Mouse (Mus musculus) c-Kit-negative CD71-positive TER-119-positive erythroid progenitor cells, embryonic 14.5 days (primary cell): ENCODE results near the gene Stxbp4.

Experiments used
- DNase-seq: peaks from one replicate; pipeline ENCODE4 v3.0.0-alpha.2; 2013; ENCODE audit warnings: low read depth, low spot score

The Stxbp4 gene

GRCm38 (mm10) chr11:90650231-90650885 lies 12.5 kb upstream of the Stxbp4 start:
- no peak for DNase-seq

- no peak for DNase-seq
These were observed 11.9 kb upstream of the Stxbp4 start for GRCm38 (mm10) chr11:90649777-90650176.

- peak; percentile 60 for DNase-seq
These were observed 487 bp upstream of the Stxbp4 start for GRCm38 (mm10) chr11:90638312-90638830.

DNA sequence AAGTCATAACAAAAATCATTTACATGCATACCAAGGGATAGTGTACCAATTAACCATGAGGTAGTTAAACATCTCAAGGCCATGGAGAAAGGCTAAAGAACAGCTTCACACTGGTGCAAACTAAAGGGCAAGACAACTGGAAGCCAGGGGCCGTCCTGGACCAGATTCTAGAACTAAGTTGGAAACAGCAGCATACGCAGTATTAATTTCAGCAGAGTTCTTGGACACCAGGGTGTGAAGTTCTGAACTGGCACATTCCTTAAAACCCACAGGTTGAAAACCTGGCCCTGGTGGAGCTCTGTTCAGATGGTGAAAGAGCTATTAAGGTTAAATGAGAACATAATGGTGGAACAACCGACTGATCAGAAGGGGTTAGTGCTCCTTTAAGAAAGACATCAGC lies 3.2 kb downstream of the Stxbp4 start:
- no peak for DNase-seq

GRCm38 (mm10) chr11:90632480-90632879 lies 5.4 kb downstream of the Stxbp4 start:
- no peak for DNase-seq

- no peak for DNase-seq
These were observed 10.1 kb downstream of the Stxbp4 start for GRCm38 (mm10) chr11:90627751-90628150.

- no peak for DNase-seq
These were observed 12.7 kb downstream of the Stxbp4 start for GRCm38 (mm10) chr11:90625174-90625573.

GRCm38 (mm10) chr11:90623477-90623876 lies 14.4 kb downstream of the Stxbp4 start:
- peak; percentile 34 for DNase-seq

GRCm38 (mm10) chr11:90622500-90622899 lies 15.4 kb downstream of the Stxbp4 start:
- DNase-seq, result no peak

GRCm38 (mm10) chr11:90622044-90622443 lies 15.8 kb downstream of the Stxbp4 start:
- DNase-seq, result no peak

- DNase-seq, result no peak
These were observed 21.5 kb downstream of the Stxbp4 start for GRCm38 (mm10) chr11:90616431-90616830.

DNA sequence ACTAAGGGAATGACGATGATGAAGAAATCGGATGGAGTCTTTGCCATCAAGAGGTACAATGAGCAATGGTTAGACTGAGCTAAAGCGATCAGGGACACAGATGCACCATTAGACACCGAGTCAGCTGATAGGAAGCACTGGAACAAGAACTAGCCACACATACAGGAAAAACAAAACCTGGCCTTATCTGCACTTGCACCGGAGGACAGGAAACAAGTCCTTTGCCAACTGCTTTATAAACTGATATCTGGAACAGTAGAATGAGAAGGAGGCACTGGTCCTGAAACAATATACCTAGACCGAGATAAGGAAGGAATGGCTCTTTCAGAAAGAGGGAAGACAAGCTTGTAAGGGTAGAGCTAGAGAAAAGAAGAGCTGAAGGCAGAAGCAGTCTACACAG lies 23.1 kb downstream of the Stxbp4 start:
- no peak for DNase-seq

GRCm38 (mm10) chr11:90612118-90612517 lies 25.8 kb downstream of the Stxbp4 start:
- DNase-seq, result no peak

DNA sequence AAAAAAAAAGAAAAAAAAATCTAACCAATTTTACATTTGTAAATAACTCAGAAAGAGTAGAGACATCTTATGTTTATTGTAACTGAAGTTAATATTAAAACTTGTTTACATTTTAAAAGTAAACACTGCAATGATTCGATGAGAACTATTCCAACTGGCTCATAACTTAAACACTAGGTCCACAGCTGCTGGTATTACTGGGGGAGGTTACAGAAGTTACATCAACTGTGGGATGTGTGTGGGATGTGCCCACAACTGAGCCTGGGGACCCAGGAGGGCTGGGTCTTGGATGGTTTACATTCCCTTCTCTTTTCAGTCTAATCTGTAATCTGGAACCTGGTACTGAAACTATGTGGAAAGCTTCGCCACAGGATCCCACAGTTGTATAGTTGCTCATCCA lies 34.8 kb downstream of the Stxbp4 start:
- no peak for DNase-seq

- no peak for DNase-seq
These were observed 42.1 kb downstream of the Stxbp4 start for GRCm38 (mm10) chr11:90595826-90596225.

DNA sequence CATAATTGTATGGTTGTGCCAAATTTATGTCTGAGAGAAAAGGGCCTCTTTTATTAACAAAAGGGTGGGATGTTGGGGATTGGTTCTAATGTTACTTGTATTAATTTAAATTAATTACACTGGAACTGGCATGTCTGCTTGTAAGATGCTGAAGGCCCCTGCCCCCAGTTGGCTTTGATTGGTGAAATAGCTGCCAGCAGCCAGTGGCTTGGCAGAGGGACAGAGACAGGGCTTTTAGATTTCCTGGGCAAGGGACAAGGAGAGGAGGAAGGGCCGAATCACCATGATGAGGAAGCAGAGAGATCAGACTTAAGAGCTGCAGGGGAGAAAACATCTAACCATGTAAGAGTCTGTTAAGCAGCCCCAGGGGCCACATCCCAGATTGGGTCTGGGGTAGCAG lies 46.9 kb downstream of the Stxbp4 start:
- DNase-seq, result no peak

- DNase-seq, result no peak
These were observed 51.7 kb downstream of the Stxbp4 start for GRCm38 (mm10) chr11:90586203-90586602.

- DNase-seq, result no peak
These were observed 52.1 kb downstream of the Stxbp4 start for GRCm38 (mm10) chr11:90585754-90586153.

DNA sequence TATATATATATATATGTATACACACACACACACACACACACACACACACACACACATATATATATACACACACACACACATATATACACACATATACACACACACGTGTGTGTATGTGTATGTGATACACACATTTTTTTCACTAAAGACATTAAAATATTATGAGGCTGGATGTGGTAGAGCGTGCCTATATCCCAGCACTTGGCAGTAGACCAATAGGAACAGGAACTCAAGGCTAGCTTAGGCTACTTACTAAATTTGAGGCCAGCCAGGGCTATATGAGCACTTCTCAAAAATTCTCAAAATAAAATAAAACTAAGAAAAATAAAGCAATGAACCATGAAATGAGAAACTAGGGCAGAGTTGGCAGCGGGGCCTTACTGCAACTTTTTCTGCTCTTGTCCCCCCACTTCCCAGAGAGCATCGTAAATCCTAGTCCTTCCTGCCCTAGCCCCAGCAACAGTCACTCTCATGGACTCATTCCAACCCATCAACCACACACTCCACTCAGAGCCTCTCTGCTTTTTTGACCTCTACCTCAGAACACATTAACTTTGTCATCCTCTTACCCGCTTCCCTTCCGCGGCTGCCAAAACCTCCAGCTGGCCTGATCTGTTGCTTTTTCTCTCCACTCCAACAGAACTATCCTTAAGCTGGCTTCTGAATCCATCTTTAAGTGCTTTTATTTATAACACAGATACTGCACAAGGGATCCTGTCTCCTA lies 60.7 kb downstream of the Stxbp4 start:
- no peak for DNase-seq

DNA sequence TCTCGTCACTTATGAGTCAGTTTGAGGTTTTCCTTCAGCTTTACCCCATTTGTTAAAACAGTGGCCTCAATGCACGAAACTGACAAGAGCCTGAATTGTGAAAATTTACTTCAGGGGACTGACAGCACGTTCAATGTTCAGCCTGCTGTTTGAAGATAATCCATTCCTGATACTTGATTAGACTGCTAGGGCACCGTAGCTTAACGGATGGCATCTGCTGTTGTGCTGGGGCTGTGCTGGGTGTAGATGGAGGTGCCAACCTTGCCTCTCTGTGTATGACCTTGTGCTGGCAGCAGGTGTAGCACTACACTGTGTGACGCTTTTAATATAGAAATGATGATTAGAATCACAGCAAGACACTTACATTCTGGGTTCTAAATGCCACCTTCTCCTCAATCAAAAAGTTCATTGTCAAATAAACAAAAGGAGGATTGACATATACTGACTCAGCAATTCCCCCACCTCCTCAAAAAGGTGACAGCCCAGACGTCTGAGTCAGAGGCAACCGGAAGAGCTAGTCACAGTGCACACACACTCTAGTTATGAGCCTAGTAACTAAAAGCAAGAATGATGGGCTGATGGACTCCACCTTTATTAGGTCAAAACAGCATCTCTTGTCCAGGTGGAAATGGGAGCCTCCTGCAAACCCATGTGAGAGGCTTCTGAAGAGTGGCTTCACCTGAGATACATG lies 61.5 kb downstream of the Stxbp4 start:
- DNase-seq, result no peak

GRCm38 (mm10) chr11:90575491-90576048 lies 62.3 kb downstream of the Stxbp4 start:
- DNase-seq, result no peak

DNA sequence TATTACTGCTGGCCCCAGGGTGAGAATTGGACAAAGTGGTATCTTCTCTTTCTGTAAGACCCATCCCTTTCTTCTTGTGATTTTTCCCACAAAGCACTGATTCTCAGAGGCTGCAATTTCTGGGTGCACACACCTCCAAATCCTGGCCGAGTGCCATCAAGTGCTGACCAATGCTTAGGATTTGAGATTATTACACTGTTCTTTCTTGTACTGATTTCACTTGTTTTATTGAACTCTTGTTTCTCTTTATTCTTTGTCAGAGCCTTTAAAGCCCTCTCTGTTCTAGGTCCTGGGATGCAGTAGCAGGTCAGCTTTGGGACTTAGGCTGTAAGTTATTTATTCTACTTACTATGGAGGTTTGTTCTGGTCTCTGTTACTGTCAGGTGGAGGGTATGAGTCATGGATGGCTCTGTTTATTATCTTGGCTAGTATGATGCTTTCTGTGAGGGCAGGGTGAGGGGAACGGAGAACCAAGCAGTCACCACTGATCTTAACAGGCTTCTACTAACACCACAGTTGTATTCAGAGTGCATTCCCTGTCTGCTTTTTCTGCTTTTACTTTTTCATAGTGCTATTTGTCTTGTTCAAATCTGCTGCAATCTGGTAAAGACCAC lies 67.1 kb downstream of the Stxbp4 start:
- no peak for DNase-seq
